Mouse (Mus musculus) embryonic facial prominence, embryonic 15.5 days (tissue): Measurements from ENCODE around the gene Akr1b8. TPM values are rescaled to one million over a fixed set of nuclear protein-coding genes. Genes with fewer than 3 reads are reported as not detected.
"Not testable (repeated sequence)": the region's sequence is repeated elsewhere in the genome, so short reads cannot be mapped to it uniquely, and the experiment has no call there.

Experiments
- ATAC-seq: fragments of 200-750 bp; cut with Nextera tagmentation; 2 replicates; pipeline ENCODE4 v1.8.0; 2017; ENCODE audit warnings: low read depth, moderate TSS enrichment; ENCODE audit not compliant: insufficient number of reproducible peaks, low FRiP score, low TSS enrichment
- H3K27ac ChIP-seq: fragments of 300-500 bp; sonication (generic); replicated peaks from 2 replicates; pipeline ENCODE4 v1.5.1; 2015; ENCODE audit warnings: mild to moderate bottlenecking, inconsistent platforms
- H3K27me3 ChIP-seq: fragments of 300-500 bp; sonication (generic); 2 replicates; pipeline ENCODE4 v1.6.1; 2015; ENCODE audit warnings: inconsistent platforms
- H3K36me3 ChIP-seq: fragments of 300-500 bp; sonication (generic); 2 replicates; pipeline ENCODE4 v1.6.1; 2015; ENCODE audit warnings: mild to moderate bottlenecking, inconsistent platforms
- H3K4me1 ChIP-seq: fragments of 300-500 bp; sonication (generic); 2 replicates; pipeline ENCODE4 v1.6.1; 2015; ENCODE audit warnings: inconsistent platforms
- H3K4me2 ChIP-seq: fragments of 300-500 bp; sonication (generic); replicated peaks from 2 replicates; pipeline ENCODE4 v1.6.1; 2015; ENCODE audit warnings: mild to moderate bottlenecking, inconsistent platforms
- H3K4me3 ChIP-seq: fragments of 300-500 bp; sonication (generic); replicated peaks from 2 replicates; pipeline ENCODE4 v1.5.1; 2015; ENCODE audit warnings: mild to moderate bottlenecking, inconsistent platforms
- H3K9ac ChIP-seq: fragments of 300-500 bp; sonication (generic); 2 replicates; pipeline ENCODE4 v1.6.1; 2015; ENCODE audit warnings: inconsistent platforms
- H3K9me3 ChIP-seq: fragments of 300-500 bp; sonication (generic); replicated peaks from 2 replicates; pipeline ENCODE4 v1.6.1; 2016; ENCODE audit warnings: inconsistent platforms
- WGBS: fragments of 180-500 bp; shearing (Covaris S2); methylation state at CpG from one replicate; pipeline ENCODE4 v1.1.7; 2015; 5-methylcytosine and 5-hydroxymethylcytosine counted together
- polyA plus RNA-seq: library from polyadenylated mRNA; unstranded; fragments of >200 nt; fragmentation: Nextera tagmentation; extraction: Ambion mirVana; gene quantifications from 2 replicates; pipeline ENCODE4 v1.2.1, GENCODE M21; 2015

The Akr1b8 gene
- polyA plus RNA-seq, 1 experiment from 2014 or later: 10.3 TPM

- 56% methylated on average over 1 of the region's 1 CpGs for WGBS
- no peak overlapping the region for H3K27ac ChIP-seq
- H3K4me3 ChIP-seq: no peak overlapping the region
- H3K4me2 ChIP-seq: no peak overlapping the region
- no peaks in the 10 kb centered on the region for H3K36me3 ChIP-seq
- no peak for ATAC-seq
- H3K4me1 ChIP-seq: no peaks in the 10 kb centered on the region
- no peaks in the 10 kb centered on the region for H3K27me3 ChIP-seq
- no peak overlapping the region for H3K9ac ChIP-seq
- no peaks in the 10 kb centered on the region for H3K9me3 ChIP-seq
Measured at GRCm38 (mm10) chr6:34412688-34413087, 58.8 kb downstream of the Akr1b8 start.

GRCm38 (mm10) chr6:34413386-34413785 is 59.5 kb downstream of the Akr1b8 start:
- WGBS: 34% methylated on average over 1 of the region's 1 CpGs
- not testable (repeated sequence) for H3K4me2 ChIP-seq, ATAC-seq, H3K4me3 ChIP-seq, H3K9ac ChIP-seq, H3K9me3 ChIP-seq, H3K27me3 ChIP-seq, H3K27ac ChIP-seq, H3K36me3 ChIP-seq, H3K4me1 ChIP-seq

- ATAC-seq: no peak
- no peak overlapping the region for H3K9ac ChIP-seq
Measured at GRCm38 (mm10) chr6:34416521-34416920, 62.6 kb downstream of the Akr1b8 start.

More at GRCm38 (mm10) chr6:34416521-34416920, 62.6 kb downstream of the Akr1b8 start:
- 98% methylated on average over 2 of the region's 2 CpGs for WGBS
- H3K36me3 ChIP-seq: no peaks in the 10 kb centered on the region
- no peaks in the 10 kb centered on the region for H3K9me3 ChIP-seq
- H3K27me3 ChIP-seq: no peaks in the 10 kb centered on the region
- no peak overlapping the region for H3K4me3 ChIP-seq
- no peak overlapping the region for H3K4me2 ChIP-seq
- no peaks in the 10 kb centered on the region for H3K4me1 ChIP-seq
- H3K27ac ChIP-seq: no peak overlapping the region

Other genes starting within 250 kb of the Akr1b8 start
- 43.6 and 44.5 TPM in 2 replicates for gene Slc35b4, start 177.0 kb upstream of the Akr1b8 start, polyA plus RNA-seq
- gene Akr1b3, start 36.6 kb upstream of the Akr1b8 start, polyA plus RNA-seq: 147 and 156 TPM in 2 replicates
- gene Akr1b10, start 30.1 kb downstream of the Akr1b8 start, polyA plus RNA-seq: 15.1 and 18.1 TPM in 2 replicates
- not detected in 2 replicates for gene Akr1b7, start 58.2 kb downstream of the Akr1b8 start, polyA plus RNA-seq
- 42.4 and 49.5 TPM in 2 replicates for gene Bpgm, start 122.1 kb downstream of the Akr1b8 start, polyA plus RNA-seq
- 290 and 306 TPM in 2 replicates for gene Cald1, start 244.4 kb downstream of the Akr1b8 start, polyA plus RNA-seq